Mouse (Mus musculus): ENCODE results near the gene Foxk1. TPM values are rescaled to one million over a fixed set of nuclear protein-coding genes. Genes with fewer than 3 reads are reported as not detected.

The Foxk1 gene
- polyA plus RNA-seq, 1 experiment from 2014 or later: 4.1 TPM

- no peak overlapping the region for H3K4me3 ChIP-seq (ENCODE audit: low read depth, low read length)
- H3K27me3 ChIP-seq (ENCODE audit: control insufficient read depth, insufficient read depth, low read length): no peaks in the 10 kb centered on the region
- no peak overlapping the region for H3K4me2 ChIP-seq (replicated peaks; ENCODE audit: low read depth, low read length)
- peak overlapping the region; percentile 49; the same call in 1 of the 2 replicates for H3K9ac ChIP-seq (ENCODE audit: low read depth, low read length)
- H3K4me1 ChIP-seq (replicated peaks; ENCODE audit: control insufficient read depth, insufficient read depth, low read length): peaks cover 12% of the 10 kb centered on the region
- no peaks in the 10 kb centered on the region for H3K36me3 ChIP-seq (ENCODE audit: control insufficient read depth, insufficient read depth, low read length)
- no peaks in the 10 kb centered on the region for H3K9me3 ChIP-seq (ENCODE audit: control insufficient read depth, low read length)
- DNase-seq (ENCODE audit: low spot score) (no peak), ATAC-seq (ENCODE audit: low FRiP score) (no peak)
- WGBS: 85% methylated on average over 4 of the region's 4 CpGs
- H3K27ac ChIP-seq (ENCODE audit: low read depth, low read length): peak overlapping the region; percentile 97
These were observed 30.7 kb upstream of the Foxk1 start for GRCm38 (mm10) chr5:142370406-142371171.

GRCm38 (mm10) chr5:142371172-142372155 is 29.8 kb upstream of the Foxk1 start:
- Histone ChIP-seq H3K4me3 (ENCODE audit: low read depth, low read length) (no peak overlapping the region), H3K4me1 (replicated peaks; ENCODE audit: control insufficient read depth, insufficient read depth, low read length) (peaks cover 12% of the 10 kb centered on the region), H3K4me2 (replicated peaks; ENCODE audit: low read depth, low read length) (peak overlapping the region; percentile 4), H3K27me3 (ENCODE audit: control insufficient read depth, insufficient read depth, low read length) (no peaks in the 10 kb centered on the region), H3K9ac (ENCODE audit: low read depth, low read length) (peak overlapping the region; percentile 49), H3K27ac (ENCODE audit: low read depth, low read length) (peak overlapping the region; percentile 97), H3K9me3 (ENCODE audit: control insufficient read depth, low read length) (no peaks in the 10 kb centered on the region), H3K36me3 (ENCODE audit: control insufficient read depth, insufficient read depth, low read length) (no peaks in the 10 kb centered on the region)
- 2% methylated on average over 23 of the region's 24 CpGs for WGBS
- DNase-seq (ENCODE audit: low spot score) (peak; percentile 80), ATAC-seq (ENCODE audit: low FRiP score) (peak; percentile 57)

GRCm38 (mm10) chr5:142372207-142372606 is 29.1 kb upstream of the Foxk1 start:
- H3K27me3 ChIP-seq (ENCODE audit: control insufficient read depth, insufficient read depth, low read length): no peaks in the 10 kb centered on the region
- ATAC-seq (ENCODE audit: low FRiP score) (no peak), DNase-seq (ENCODE audit: low spot score) (no peak)
- H3K36me3 ChIP-seq (ENCODE audit: control insufficient read depth, insufficient read depth, low read length): no peaks in the 10 kb centered on the region
- 14% methylated on average over 6 of the region's 6 CpGs for WGBS
- no peaks in the 10 kb centered on the region for H3K9me3 ChIP-seq (ENCODE audit: control insufficient read depth, low read length)
- H3K9ac ChIP-seq (ENCODE audit: low read depth, low read length): no peak overlapping the region
- no peak overlapping the region for H3K4me3 ChIP-seq (ENCODE audit: low read depth, low read length)
- H3K4me2 ChIP-seq (replicated peaks; ENCODE audit: low read depth, low read length): no peak overlapping the region
- H3K4me1 ChIP-seq (replicated peaks; ENCODE audit: control insufficient read depth, insufficient read depth, low read length): peaks cover 12% of the 10 kb centered on the region
- peak overlapping the region; percentile 97 for H3K27ac ChIP-seq (ENCODE audit: low read depth, low read length)

- no peak for ATAC-seq (ENCODE audit: low FRiP score)
- no peaks in the 10 kb centered on the region for H3K36me3 ChIP-seq (ENCODE audit: control insufficient read depth, insufficient read depth, low read length)
- H3K4me2 ChIP-seq (replicated peaks; ENCODE audit: low read depth, low read length): no peak overlapping the region
- 95% methylated on average over 9 of the region's 9 CpGs for WGBS
- H3K27ac ChIP-seq (ENCODE audit: low read depth, low read length): no peak overlapping the region
- peaks cover 9% of the 10 kb centered on the region for H3K4me1 ChIP-seq (replicated peaks; ENCODE audit: control insufficient read depth, insufficient read depth, low read length)
- no peaks in the 10 kb centered on the region for H3K9me3 ChIP-seq (ENCODE audit: control insufficient read depth, low read length)
- no peak overlapping the region for H3K4me3 ChIP-seq (ENCODE audit: low read depth, low read length)
- no peak overlapping the region for H3K9ac ChIP-seq (ENCODE audit: low read depth, low read length)
- H3K27me3 ChIP-seq (ENCODE audit: control insufficient read depth, insufficient read depth, low read length): no peaks in the 10 kb centered on the region
- no peak for DNase-seq (ENCODE audit: low spot score)
These were observed 27.0 kb upstream of the Foxk1 start for GRCm38 (mm10) chr5:142374343-142374742.

- Histone ChIP-seq H3K9ac (ENCODE audit: low read depth, low read length) (no peak overlapping the region), H3K36me3 (ENCODE audit: control insufficient read depth, insufficient read depth, low read length) (no peaks in the 10 kb centered on the region), H3K27ac (ENCODE audit: low read depth, low read length) (no peak overlapping the region), H3K4me2 (replicated peaks; ENCODE audit: low read depth, low read length) (no peak overlapping the region), H3K27me3 (ENCODE audit: control insufficient read depth, insufficient read depth, low read length) (no peaks in the 10 kb centered on the region), H3K4me1 (replicated peaks; ENCODE audit: control insufficient read depth, insufficient read depth, low read length) (peaks cover 9% of the 10 kb centered on the region), H3K9me3 (ENCODE audit: control insufficient read depth, low read length) (no peaks in the 10 kb centered on the region), H3K4me3 (ENCODE audit: low read depth, low read length) (no peak overlapping the region)
- 95% methylated on average over 5 of the region's 5 CpGs for WGBS
- ATAC-seq (ENCODE audit: low FRiP score) (no peak), DNase-seq (ENCODE audit: low spot score) (no peak)
These were observed 25.7 kb upstream of the Foxk1 start for GRCm38 (mm10) chr5:142375641-142376040.

- H3K27ac ChIP-seq (ENCODE audit: low read depth, low read length): no peak overlapping the region
- H3K4me1 ChIP-seq (replicated peaks; ENCODE audit: control insufficient read depth, insufficient read depth, low read length): peaks cover 9% of the 10 kb centered on the region
- no peaks in the 10 kb centered on the region for H3K36me3 ChIP-seq (ENCODE audit: control insufficient read depth, insufficient read depth, low read length)
- no peak overlapping the region for H3K4me2 ChIP-seq (replicated peaks; ENCODE audit: low read depth, low read length)
- 86% methylated on average over 6 of the region's 6 CpGs for whole genome bisulfite sequencing
- no peak overlapping the region for H3K9ac ChIP-seq (ENCODE audit: low read depth, low read length)
- H3K27me3 ChIP-seq (ENCODE audit: control insufficient read depth, insufficient read depth, low read length): no peaks in the 10 kb centered on the region
- H3K4me3 ChIP-seq (ENCODE audit: low read depth, low read length): no peak overlapping the region
- H3K9me3 ChIP-seq (ENCODE audit: control insufficient read depth, low read length): no peaks in the 10 kb centered on the region
- DNase-seq (ENCODE audit: low spot score): no peak
- no peak for ATAC-seq (ENCODE audit: low FRiP score)
These were observed 25.2 kb upstream of the Foxk1 start for GRCm38 (mm10) chr5:142376071-142376470.

- Histone ChIP-seq H3K36me3 (ENCODE audit: control insufficient read depth, insufficient read depth, low read length) (no peaks in the 10 kb centered on the region), H3K4me3 (ENCODE audit: low read depth, low read length) (no peak overlapping the region), H3K4me2 (replicated peaks; ENCODE audit: low read depth, low read length) (no peak overlapping the region), H3K27me3 (ENCODE audit: control insufficient read depth, insufficient read depth, low read length) (no peaks in the 10 kb centered on the region), H3K4me1 (replicated peaks; ENCODE audit: control insufficient read depth, insufficient read depth, low read length) (no peaks in the 10 kb centered on the region), H3K27ac (ENCODE audit: low read depth, low read length) (no peak overlapping the region), H3K9me3 (ENCODE audit: control insufficient read depth, low read length) (no peaks in the 10 kb centered on the region), H3K9ac (ENCODE audit: low read depth, low read length) (no peak overlapping the region)
- ATAC-seq (ENCODE audit: low FRiP score) (no peak), DNase-seq (ENCODE audit: low spot score) (no peak)
- 86% methylated on average over 2 of the region's 2 CpGs for WGBS
These were observed 23.2 kb upstream of the Foxk1 start for GRCm38 (mm10) chr5:142378068-142378467.

- H3K9me3 ChIP-seq (ENCODE audit: control insufficient read depth, low read length): no peaks in the 10 kb centered on the region
- H3K4me3 ChIP-seq (ENCODE audit: low read depth, low read length): no peak overlapping the region
- no peak overlapping the region for H3K27ac ChIP-seq (ENCODE audit: low read depth, low read length)
- H3K9ac ChIP-seq (ENCODE audit: low read depth, low read length): no peak overlapping the region
- peaks cover 6% of the 10 kb centered on the region for H3K4me1 ChIP-seq (replicated peaks; ENCODE audit: control insufficient read depth, insufficient read depth, low read length)
- no peak overlapping the region for H3K4me2 ChIP-seq (replicated peaks; ENCODE audit: low read depth, low read length)
- no peaks in the 10 kb centered on the region for H3K36me3 ChIP-seq (ENCODE audit: control insufficient read depth, insufficient read depth, low read length)
- H3K27me3 ChIP-seq (ENCODE audit: control insufficient read depth, insufficient read depth, low read length): no peaks in the 10 kb centered on the region
- no peak for ATAC-seq (ENCODE audit: low FRiP score)
- 57% methylated on average over 6 of the region's 6 CpGs for WGBS
- DNase-seq (ENCODE audit: low spot score): no peak
These were observed 20.8 kb upstream of the Foxk1 start for GRCm38 (mm10) chr5:142380491-142380890.

Measured in hindbrain, embryonic 11.5 days (tissue).